Mouse (Mus musculus): ENCODE measurements around the gene Rnf187. TPM values are rescaled to one million over a fixed set of nuclear protein-coding genes. Genes with fewer than 3 reads are reported as not detected.

Gene Rnf187
- polyA plus RNA-seq, 1 experiment from 2014 or later: 550 TPM

DNA sequence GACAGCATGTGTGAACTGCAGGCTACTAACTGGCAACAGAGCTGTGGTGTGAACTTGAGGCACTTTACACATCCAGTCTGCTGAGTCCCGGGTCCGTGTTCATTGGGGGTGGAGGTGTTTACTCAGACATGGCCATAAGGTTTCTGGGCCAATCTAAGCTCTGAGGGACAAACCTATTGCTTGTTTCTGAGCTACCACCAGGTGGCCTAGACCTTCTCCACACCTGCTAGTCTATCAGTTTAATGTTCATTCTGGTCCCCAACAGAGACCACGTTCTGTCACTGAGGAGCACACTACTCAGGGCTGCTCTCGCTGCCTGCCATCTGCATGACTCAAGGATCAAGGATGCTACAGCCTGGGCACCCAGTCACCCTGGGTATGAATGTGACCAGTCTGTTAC is 7.1 kb downstream of the Rnf187 start:
- Histone ChIP-seq H3K27ac (ENCODE audit: low read length) (no peak overlapping the region), H3K4me3 (ENCODE audit: low read depth, low read length) (no peak overlapping the region), H3K9me3 (replicated peaks; ENCODE audit: control insufficient read depth, low read length, poor library complexity, severe bottlenecking) (no peaks in the 10 kb centered on the region), H3K4me1 (ENCODE audit: control insufficient read depth, insufficient read depth, low read length) (peaks cover 8% of the 10 kb centered on the region), H3K4me2 (ENCODE audit: low read length) (no peak overlapping the region), H3K27me3 (ENCODE audit: control insufficient read depth, insufficient read depth, low read depth, low read length) (no peaks in the 10 kb centered on the region), H3K36me3 (ENCODE audit: control insufficient read depth, insufficient read depth, low read length) (peaks cover 29% of the 10 kb centered on the region), H3K9ac (ENCODE audit: low read depth, low read length) (no peak overlapping the region)
- WGBS: 84% methylated on average over 4 of the region's 4 CpGs
- no peak for ATAC-seq

DNA sequence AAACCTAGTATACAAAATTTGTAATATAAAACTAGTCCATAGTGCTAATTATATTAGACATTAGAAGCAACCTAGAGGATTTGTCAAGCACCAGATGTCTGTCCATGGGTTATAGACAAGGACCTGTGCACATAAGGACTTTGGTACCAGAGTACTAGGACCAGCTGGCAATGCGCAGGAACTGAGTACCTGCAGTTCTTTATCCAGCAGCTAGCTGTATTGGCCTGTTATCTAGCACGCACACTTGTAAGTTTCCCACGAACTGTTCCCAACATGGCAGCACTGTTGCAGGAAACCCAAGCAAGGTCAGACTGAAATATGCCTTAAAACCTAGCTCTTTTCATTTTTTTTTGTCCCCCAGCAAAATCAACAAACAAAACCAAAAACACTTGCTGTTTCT is 8.5 kb downstream of the Rnf187 start:
- H3K4me1 ChIP-seq (ENCODE audit: control insufficient read depth, insufficient read depth, low read length): no peaks in the 10 kb centered on the region
- no peaks in the 10 kb centered on the region for H3K9me3 ChIP-seq (replicated peaks; ENCODE audit: control insufficient read depth, low read length, poor library complexity, severe bottlenecking)
- H3K9ac ChIP-seq (ENCODE audit: low read depth, low read length): no peak overlapping the region
- no peak overlapping the region for H3K27ac ChIP-seq (ENCODE audit: low read length)
- H3K27me3 ChIP-seq (ENCODE audit: control insufficient read depth, insufficient read depth, low read depth, low read length): no peaks in the 10 kb centered on the region
- 88% methylated on average over 3 of the region's 3 CpGs for WGBS
- H3K4me3 ChIP-seq (ENCODE audit: low read depth, low read length): no peak overlapping the region
- H3K4me2 ChIP-seq (ENCODE audit: low read length): no peak overlapping the region
- no peak for ATAC-seq
- peaks cover 25% of the 10 kb centered on the region for H3K36me3 ChIP-seq (ENCODE audit: control insufficient read depth, insufficient read depth, low read length)

DNA sequence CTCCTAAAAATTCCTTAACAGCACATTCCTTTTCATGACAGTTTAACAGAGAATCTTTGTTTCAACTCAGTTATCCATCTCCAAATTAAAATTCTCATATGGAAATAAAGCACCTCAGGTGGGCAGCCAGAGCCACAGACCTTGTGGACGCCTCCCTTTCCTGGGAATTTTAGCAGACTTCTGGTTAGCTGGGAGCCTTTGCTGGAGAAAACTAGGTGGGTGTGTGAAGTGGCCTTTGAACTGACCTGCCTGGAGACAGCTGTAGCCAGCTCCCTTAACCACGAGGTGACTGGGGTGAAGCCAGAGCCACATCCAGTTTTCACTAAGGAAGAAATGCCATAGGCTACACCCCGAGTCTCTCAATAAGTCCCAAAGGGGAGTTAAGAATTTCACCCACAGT is 9.1 kb downstream of the Rnf187 start:
- no peak overlapping the region for H3K9ac ChIP-seq (ENCODE audit: low read depth, low read length)
- WGBS: 66% methylated on average over 3 of the region's 3 CpGs
- no peaks in the 10 kb centered on the region for H3K27me3 ChIP-seq (ENCODE audit: control insufficient read depth, insufficient read depth, low read depth, low read length)
- no peak overlapping the region for H3K4me2 ChIP-seq (ENCODE audit: low read length)
- no peak overlapping the region for H3K27ac ChIP-seq (ENCODE audit: low read length)
- no peak for ATAC-seq
- H3K9me3 ChIP-seq (replicated peaks; ENCODE audit: control insufficient read depth, low read length, poor library complexity, severe bottlenecking): no peaks in the 10 kb centered on the region
- H3K4me1 ChIP-seq (ENCODE audit: control insufficient read depth, insufficient read depth, low read length): no peaks in the 10 kb centered on the region
- peaks cover 25% of the 10 kb centered on the region for H3K36me3 ChIP-seq (ENCODE audit: control insufficient read depth, insufficient read depth, low read length)
- H3K4me3 ChIP-seq (ENCODE audit: low read depth, low read length): no peak overlapping the region

DNA sequence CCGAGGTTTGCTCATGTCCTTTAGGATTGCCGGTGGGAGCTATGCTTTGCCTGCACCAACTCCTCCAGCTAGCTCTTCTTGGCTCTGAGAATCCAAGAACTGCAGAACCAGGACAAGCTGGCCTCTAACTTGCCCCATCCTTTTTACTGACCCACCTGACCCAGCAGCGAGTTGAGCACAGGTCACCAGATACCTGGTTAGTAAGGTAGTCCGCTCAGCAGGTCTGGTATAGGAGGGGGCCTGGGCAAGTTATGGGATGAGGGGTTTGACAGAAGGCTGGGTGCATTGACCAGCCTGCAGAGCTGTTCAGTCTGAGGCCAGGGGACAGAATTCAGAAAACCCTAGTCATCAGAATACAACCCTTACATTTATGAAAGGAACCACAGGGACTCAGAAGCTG is 9.7 kb downstream of the Rnf187 start:
- Histone ChIP-seq H3K4me2 (ENCODE audit: low read length) (no peak overlapping the region), H3K27me3 (ENCODE audit: control insufficient read depth, insufficient read depth, low read depth, low read length) (no peaks in the 10 kb centered on the region), H3K9me3 (replicated peaks; ENCODE audit: control insufficient read depth, low read length, poor library complexity, severe bottlenecking) (no peaks in the 10 kb centered on the region), H3K4me3 (ENCODE audit: low read depth, low read length) (no peak overlapping the region), H3K36me3 (ENCODE audit: control insufficient read depth, insufficient read depth, low read length) (peaks cover 23% of the 10 kb centered on the region), H3K9ac (ENCODE audit: low read depth, low read length) (no peak overlapping the region), H3K4me1 (ENCODE audit: control insufficient read depth, insufficient read depth, low read length) (no peaks in the 10 kb centered on the region), H3K27ac (ENCODE audit: low read length) (no peak overlapping the region)
- ATAC-seq: no peak
- WGBS: 86% methylated on average over 4 of the region's 4 CpGs

DNA sequence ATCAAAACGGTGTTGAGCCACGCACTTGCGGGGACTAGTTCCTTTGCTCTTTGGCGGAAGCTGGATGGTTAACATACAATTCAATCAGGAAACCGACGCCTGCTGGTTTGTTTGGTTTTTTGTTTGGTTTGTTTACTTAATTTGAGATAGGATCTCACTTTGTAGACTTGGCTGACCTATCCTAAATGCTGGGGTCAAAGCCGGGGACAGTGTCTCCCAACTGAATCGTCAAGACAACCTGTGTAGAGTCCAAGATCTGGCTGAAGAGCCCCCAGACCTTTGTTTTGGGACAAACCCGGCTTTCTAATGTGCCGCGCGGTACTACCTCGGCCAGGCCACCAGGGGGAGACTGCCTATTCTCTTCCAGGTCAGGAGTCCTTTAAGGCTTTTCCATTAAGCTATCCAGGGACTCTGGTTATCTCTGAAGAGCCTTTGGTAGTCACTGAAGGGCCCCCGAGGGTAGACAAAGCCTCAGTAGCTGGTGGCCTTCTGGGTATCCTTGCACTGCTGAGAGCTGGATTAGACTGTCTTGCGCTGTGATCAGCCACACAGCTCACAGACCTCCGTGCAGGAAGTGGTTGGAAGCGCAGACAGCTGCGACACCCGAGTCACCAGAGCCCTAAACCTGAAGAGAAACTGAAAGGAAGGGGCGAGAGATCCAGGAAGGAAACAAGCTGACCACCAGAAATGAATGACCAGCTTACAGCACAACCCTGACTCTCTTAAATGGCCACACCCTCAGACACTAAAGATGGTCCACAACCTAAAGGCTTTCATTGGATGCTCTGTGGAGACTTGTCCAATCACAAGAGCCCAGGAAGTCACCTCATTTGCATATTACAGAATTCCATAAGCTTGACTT is 10.7 kb downstream of the Rnf187 start:
- peak; percentile 50; the same call in 1 of the 2 replicates for ATAC-seq
- Histone ChIP-seq H3K4me3 (ENCODE audit: low read depth, low read length) (no peak overlapping the region), H3K9me3 (replicated peaks; ENCODE audit: control insufficient read depth, low read length, poor library complexity, severe bottlenecking) (no peaks in the 10 kb centered on the region), H3K4me1 (ENCODE audit: control insufficient read depth, insufficient read depth, low read length) (no peaks in the 10 kb centered on the region), H3K36me3 (ENCODE audit: control insufficient read depth, insufficient read depth, low read length) (peaks cover 12% of the 10 kb centered on the region), H3K4me2 (ENCODE audit: low read length) (peak overlapping the region; percentile 13), H3K27ac (ENCODE audit: low read length) (peak overlapping the region; percentile 43; the same call in 1 of the 2 replicates), H3K9ac (ENCODE audit: low read depth, low read length) (no peak overlapping the region; the same call in 1 of the 2 replicates), H3K27me3 (ENCODE audit: control insufficient read depth, insufficient read depth, low read depth, low read length) (no peaks in the 10 kb centered on the region)
- WGBS: 32% methylated on average over 20 of the region's 20 CpGs

DNA sequence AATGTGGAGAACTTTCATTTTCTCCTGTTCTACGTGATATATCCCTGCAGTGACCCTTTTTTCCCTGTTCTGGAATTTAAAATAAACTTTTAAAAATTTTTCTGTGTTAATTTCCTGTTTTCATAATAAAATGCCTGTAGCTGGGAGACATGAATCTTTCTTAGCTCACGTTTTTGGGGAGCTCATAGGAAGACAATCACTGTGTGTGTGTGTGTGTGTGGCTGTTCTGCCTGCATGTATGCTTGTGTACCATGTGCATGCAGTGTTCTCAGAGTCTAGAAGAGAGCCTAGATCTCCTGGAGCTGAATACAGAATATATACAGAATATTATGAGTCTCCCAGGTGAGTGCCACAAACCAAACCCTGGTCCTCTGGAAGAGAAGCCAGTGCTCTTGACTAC is 11.7 kb downstream of the Rnf187 start:
- Histone ChIP-seq H3K27me3 (ENCODE audit: control insufficient read depth, insufficient read depth, low read depth, low read length) (no peaks in the 10 kb centered on the region), H3K4me1 (ENCODE audit: control insufficient read depth, insufficient read depth, low read length) (no peaks in the 10 kb centered on the region), H3K36me3 (ENCODE audit: control insufficient read depth, insufficient read depth, low read length) (peaks cover 7% of the 10 kb centered on the region), H3K4me3 (ENCODE audit: low read depth, low read length) (no peak overlapping the region), H3K4me2 (ENCODE audit: low read length) (no peak overlapping the region), H3K9ac (ENCODE audit: low read depth, low read length) (no peak overlapping the region), H3K9me3 (replicated peaks; ENCODE audit: control insufficient read depth, low read length, poor library complexity, severe bottlenecking) (no peaks in the 10 kb centered on the region), H3K27ac (ENCODE audit: low read length) (no peak overlapping the region)
- WGBS: 73% methylated on average over 2 of the region's 2 CpGs
- ATAC-seq: no peak

DNA sequence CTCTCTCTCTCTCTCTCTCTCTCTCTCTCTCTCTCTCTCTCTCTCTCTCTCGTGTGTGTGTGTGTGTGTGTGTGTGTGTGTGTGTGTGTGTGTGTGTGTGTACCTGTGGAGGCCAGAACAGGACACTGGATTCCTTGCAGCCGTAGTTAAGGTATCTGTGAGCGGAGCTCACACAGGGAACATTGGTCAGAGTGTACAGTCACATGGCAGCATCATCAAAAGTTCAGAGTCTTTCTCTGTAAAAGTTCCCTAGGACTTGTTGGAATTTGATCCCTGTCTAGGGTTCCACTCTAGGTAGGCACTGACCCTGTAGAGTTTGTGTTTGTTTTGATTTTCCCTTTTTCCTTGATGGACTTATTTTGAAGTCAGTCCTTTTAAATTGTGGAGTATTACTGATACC is 12.1 kb downstream of the Rnf187 start:
- Histone ChIP-seq H3K4me3 (ENCODE audit: low read depth, low read length) (no peak overlapping the region), H3K4me2 (ENCODE audit: low read length) (no peak overlapping the region), H3K36me3 (ENCODE audit: control insufficient read depth, insufficient read depth, low read length) (peaks cover 3% of the 10 kb centered on the region), H3K9me3 (replicated peaks; ENCODE audit: control insufficient read depth, low read length, poor library complexity, severe bottlenecking) (no peaks in the 10 kb centered on the region), H3K4me1 (ENCODE audit: control insufficient read depth, insufficient read depth, low read length) (no peaks in the 10 kb centered on the region), H3K27ac (ENCODE audit: low read length) (no peak overlapping the region), H3K9ac (ENCODE audit: low read depth, low read length) (no peak overlapping the region), H3K27me3 (ENCODE audit: control insufficient read depth, insufficient read depth, low read depth, low read length) (no peaks in the 10 kb centered on the region)
- ATAC-seq: no peak
- WGBS: 82% methylated on average over 2 of the region's 3 CpGs

DNA sequence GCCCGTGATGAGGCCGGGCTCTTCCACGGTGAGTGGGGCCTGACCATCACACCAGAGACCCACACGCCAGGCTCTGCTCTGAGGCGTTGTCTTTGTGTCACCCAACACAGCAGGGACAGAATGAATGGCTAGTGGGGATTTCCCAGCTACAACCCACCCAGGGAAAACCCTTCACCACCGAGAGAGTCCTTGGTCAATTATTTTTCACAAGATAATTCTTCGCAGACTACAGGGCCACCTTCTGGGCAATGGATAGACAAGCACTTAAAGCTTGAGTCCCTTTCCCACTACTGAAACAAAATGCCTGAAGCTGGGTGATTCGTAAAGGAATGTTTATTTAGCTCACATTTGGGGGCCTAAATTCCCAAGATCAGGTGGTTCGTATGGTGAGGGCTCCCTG is 16.3 kb downstream of the Rnf187 start:
- no peak overlapping the region for H3K4me2 ChIP-seq (ENCODE audit: low read length)
- 87% methylated on average over 9 of the region's 9 CpGs for WGBS
- ATAC-seq: no peak
- no peak overlapping the region for H3K4me3 ChIP-seq (ENCODE audit: low read depth, low read length)
- no peaks in the 10 kb centered on the region for H3K4me1 ChIP-seq (ENCODE audit: control insufficient read depth, insufficient read depth, low read length)
- no peaks in the 10 kb centered on the region for H3K36me3 ChIP-seq (ENCODE audit: control insufficient read depth, insufficient read depth, low read length)
- no peak overlapping the region for H3K27ac ChIP-seq (ENCODE audit: low read length)
- no peak overlapping the region for H3K9ac ChIP-seq (ENCODE audit: low read depth, low read length)
- no peaks in the 10 kb centered on the region for H3K9me3 ChIP-seq (replicated peaks; ENCODE audit: control insufficient read depth, low read length, poor library complexity, severe bottlenecking)
- no peaks in the 10 kb centered on the region for H3K27me3 ChIP-seq (ENCODE audit: control insufficient read depth, insufficient read depth, low read depth, low read length)

DNA sequence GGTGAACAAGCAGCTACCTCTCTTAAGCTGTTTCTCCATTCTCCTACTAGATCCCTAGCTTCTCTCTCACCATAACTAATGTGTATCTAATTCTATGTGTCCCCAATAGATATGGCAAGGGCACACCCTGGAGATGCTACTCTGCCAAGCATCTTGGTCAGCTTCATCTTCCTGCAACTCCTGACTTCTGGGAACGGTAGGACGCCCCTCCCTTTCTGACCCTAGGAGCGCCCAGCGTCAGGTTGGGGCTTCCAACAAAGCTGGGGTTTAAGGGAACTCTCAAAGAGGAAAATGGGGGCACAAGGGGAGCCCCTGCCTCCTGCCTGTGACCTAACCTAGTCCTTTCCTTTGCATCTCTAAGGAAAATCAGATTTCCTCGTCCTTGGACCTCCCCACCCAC is 20.0 kb downstream of the Rnf187 start:
- no peaks in the 10 kb centered on the region for H3K27me3 ChIP-seq (ENCODE audit: control insufficient read depth, insufficient read depth, low read depth, low read length)
- ATAC-seq: no peak
- no peak overlapping the region for H3K4me3 ChIP-seq (ENCODE audit: low read depth, low read length)
- H3K36me3 ChIP-seq (ENCODE audit: control insufficient read depth, insufficient read depth, low read length): no peaks in the 10 kb centered on the region
- WGBS: 71% methylated on average over 5 of the region's 5 CpGs
- no peak overlapping the region for H3K9ac ChIP-seq (ENCODE audit: low read depth, low read length)
- H3K4me2 ChIP-seq (ENCODE audit: low read length): no peak overlapping the region
- no peak overlapping the region for H3K27ac ChIP-seq (ENCODE audit: low read length)
- peaks cover 4% of the 10 kb centered on the region for H3K4me1 ChIP-seq (ENCODE audit: control insufficient read depth, insufficient read depth, low read length)
- H3K9me3 ChIP-seq (replicated peaks; ENCODE audit: control insufficient read depth, low read length, poor library complexity, severe bottlenecking): no peaks in the 10 kb centered on the region

Data from midbrain, embryonic 16.5 days (tissue).